Mouse (Mus musculus): ENCODE data around the gene Acot8.

GRCm38 (mm10) chr2:164785481-164786387, 18.9 kb downstream of the Acot8 start, which contains the start of gene Snx21:
- TF ChIP-seq CHD2 (IDR thresholded peaks at IDR 0.05; ENCODE audit: low read depth, low read length), result no peak
- TF ChIP-seq HCFC1 (IDR thresholded peaks at IDR 0.05; ENCODE audit: borderline replicate concordance, insufficient read depth, low read length), result no peak

All from ES-E14 (cell line).